Mouse (Mus musculus) common myeloid progenitor, adult 5-6 weeks (primary cell): Measurements from ENCODE around the gene Sft2d2. TPM values are rescaled to one million over a fixed set of nuclear protein-coding genes. Genes with fewer than 3 reads are reported as not detected.
A peak's percentile ranks its signal among the peaks of the same experiment; 100 is the strongest.

Experiments
- ATAC-seq: replicated peaks from 2 replicates; pipeline ENCODE4 v1.8.0; 2016; ENCODE audit warnings: low read depth, mild to moderate bottlenecking, moderate TSS enrichment, inconsistent platforms; ENCODE audit not compliant: poor library complexity, severe bottlenecking
- total RNA-seq: library from RNA; stranded (forward); fragments of 200-1000, 187-1606 nt; gene quantifications from 2 replicates; pipeline ENCODE4 v1.2.3, GENCODE M21; 2017

The Sft2d2 gene
- total RNA-seq, 1 experiment from 2014 or later = 31.8 TPM

- ATAC-seq = peak; percentile 47
Observed at GRCm38 (mm10) chr1:165192102-165192501, 2.1 kb downstream of the Sft2d2 start.

DNA sequence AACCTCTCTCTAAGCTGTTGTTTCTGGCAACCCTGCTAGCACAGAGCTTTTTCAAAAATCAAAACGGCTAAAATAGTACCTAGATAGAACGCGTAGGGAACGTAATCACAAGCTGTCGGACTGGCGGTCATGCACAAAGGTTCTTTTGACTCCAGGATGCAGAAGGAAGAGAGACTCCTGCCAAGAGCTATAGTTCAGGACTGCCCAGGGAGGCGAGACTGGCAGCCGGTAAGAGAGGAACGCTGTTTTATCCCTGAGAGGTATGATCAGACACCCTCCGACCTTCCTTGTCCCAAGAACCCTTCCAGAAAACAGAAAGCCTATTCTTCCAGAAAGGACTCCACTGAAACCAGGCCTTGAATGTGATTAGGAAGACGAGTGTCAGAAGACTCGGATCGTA, 2.6 kb downstream of the Sft2d2 start:
- no peak for ATAC-seq

DNA sequence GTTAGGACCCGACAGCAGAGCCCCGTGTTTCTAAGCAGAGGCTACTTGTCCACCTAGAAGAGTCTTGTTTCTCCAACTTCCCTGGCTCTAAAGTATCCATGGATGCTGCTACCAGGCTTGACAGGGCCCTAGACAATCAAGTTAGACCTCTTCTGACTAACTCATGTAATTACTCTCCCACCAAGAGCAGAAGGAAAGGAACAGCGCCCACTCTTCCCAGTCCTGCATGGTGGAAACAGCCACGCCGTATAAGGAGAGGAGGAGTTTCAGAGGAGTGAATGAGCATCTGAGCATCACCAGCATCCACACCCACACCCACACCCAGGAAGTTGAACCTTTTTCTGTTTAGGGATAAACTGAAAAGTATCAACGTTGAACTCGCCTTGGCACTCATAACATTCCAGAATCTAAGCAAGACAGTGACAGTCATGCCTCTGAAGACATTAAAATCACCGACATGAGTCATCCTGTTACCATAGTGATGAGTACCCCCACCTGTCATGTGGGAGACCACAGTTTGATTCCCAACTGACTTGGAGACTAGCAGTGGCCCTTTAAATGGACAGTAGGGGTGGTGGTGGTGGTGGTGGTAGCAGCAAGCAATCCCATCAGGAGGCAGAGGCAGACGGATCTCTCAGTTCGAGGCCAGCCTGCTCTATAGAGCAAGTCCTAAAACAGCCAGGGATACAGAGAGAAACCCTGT, 3.5 kb downstream of the Sft2d2 start:
- no peak for ATAC-seq

DNA sequence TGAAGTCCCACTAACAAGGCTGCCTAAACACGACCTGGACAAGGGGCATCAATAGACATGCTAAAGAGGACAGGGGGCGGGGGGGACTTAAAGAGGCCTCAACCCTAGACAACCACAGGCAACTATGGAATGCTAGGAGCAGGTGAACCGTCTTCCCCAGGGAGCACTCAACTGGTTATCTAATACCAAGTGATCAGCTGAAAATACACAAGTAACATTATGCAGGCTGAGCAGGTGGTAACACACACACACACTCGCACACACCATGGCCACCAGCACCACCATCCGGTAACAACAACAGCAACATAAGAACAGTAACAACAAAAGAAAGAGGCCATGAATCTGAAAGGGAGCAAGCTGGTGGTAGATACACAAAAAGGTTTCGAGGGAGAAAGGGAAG, 4.2 kb downstream of the Sft2d2 start:
- ATAC-seq = no peak

GRCm38 (mm10) chr1:165188806-165189580, 5.2 kb downstream of the Sft2d2 start:
- no peak for ATAC-seq

GRCm38 (mm10) chr1:165187357-165187756, 6.9 kb downstream of the Sft2d2 start:
- ATAC-seq = no peak

DNA sequence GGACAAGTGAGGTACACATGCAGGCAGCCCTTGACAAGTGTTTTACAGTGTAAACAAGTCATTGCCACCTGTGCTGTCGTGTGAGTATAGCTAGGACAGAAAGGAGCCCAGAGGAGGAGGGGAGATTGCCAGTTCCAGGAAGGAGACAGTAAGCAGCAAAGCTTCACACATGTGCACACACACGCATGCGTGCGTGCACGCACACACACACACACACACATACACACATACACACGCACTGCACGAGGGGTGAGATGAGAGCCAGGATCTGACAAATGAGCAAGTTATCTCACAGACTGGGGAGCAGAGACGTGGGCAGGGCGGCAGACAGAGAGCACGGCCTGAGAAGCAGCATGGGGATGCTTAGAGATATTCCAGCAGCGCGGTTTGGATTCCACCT, 7.7 kb downstream of the Sft2d2 start:
- no peak for ATAC-seq

- ATAC-seq = no peak
Observed at GRCm38 (mm10) chr1:165185116-165185515, 9.1 kb downstream of the Sft2d2 start.

DNA sequence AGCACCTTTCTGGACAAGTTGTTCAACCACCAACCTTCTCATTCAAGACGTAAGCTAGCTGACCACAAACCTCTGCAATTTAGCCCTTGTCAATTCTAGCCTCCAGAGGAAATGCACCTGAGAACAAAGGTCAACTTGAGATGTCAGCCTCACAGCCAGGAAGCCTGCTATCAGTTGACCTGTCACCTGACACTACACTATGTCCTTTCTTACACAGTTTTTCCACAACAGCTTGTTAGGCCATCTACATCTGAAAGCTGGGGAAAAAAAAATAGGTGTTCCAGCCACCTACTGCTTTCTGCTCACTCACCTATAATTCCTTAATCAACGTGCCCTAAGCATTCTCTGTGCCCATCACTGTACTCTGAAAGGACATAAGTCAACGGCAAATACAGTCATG, 10.1 kb downstream of the Sft2d2 start:
- no peak for ATAC-seq

DNA sequence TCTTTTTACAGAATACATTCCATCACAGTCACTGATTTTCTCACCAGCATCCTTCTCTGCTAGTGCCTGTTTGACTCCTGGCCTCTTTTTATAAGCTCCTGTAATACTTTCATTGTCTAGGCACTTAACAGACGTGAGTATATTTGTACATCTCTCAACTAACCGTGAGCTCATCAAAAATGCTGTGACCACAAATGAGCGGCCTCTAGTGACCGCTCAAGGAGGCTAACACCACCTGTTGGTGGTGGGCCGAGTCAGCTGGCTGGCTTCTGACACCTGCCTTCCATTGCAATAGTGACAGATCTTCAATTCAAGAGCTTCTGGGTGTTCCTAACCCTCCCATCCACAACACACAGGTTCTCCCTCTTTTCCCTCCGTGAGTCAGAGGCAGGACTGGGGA, 10.8 kb downstream of the Sft2d2 start:
- ATAC-seq = no peak

DNA sequence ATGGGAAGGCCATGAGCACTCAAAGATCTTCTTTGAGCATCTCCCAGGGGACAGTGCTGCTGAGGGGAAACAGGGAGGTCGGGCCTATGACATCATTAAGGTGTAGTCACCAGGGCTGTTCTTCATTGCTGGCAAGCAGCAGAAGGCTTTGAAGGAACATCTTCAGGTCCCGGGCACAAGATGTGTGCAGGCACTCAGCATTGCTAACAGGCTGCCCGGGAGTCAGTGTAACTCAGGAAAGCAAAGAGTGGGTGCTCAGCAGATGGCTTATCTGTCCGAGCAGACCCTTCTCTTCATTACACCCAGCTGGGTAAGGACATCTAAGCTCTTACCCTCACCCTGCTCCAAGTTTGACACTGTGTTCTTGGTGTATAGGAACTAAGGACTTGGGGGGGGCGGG, 14.9 kb downstream of the Sft2d2 start:
- no peak for ATAC-seq

DNA sequence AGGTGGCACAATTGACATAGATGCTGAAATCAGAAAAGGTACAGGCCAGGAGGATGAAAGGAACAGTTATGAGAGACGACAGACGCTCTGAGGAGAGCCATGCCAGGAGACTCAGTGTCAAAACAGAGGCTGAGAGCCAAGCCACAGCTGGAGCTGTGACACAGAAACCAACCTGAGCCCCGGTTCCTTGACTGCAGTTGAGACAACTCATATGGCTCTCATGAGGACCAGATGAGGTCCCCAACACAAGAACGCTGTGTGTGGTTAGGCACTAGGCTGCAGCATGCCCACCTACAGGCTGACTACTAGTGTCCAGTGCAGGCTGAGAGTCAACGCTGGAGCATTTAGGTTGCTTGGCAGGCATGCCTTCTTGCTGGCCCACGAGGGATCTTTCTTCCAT, 16.2 kb downstream of the Sft2d2 start:
- ATAC-seq = no peak

GRCm38 (mm10) chr1:165174059-165174616, 20.1 kb downstream of the Sft2d2 start:
- ATAC-seq = no peak

- ATAC-seq = no peak
Observed at GRCm38 (mm10) chr1:165171277-165171676, 23.0 kb downstream of the Sft2d2 start.

- peak; percentile 52; the same call in 1 of the 2 replicates for ATAC-seq
Observed at GRCm38 (mm10) chr1:165170157-165170556, 24.1 kb downstream of the Sft2d2 start.

DNA sequence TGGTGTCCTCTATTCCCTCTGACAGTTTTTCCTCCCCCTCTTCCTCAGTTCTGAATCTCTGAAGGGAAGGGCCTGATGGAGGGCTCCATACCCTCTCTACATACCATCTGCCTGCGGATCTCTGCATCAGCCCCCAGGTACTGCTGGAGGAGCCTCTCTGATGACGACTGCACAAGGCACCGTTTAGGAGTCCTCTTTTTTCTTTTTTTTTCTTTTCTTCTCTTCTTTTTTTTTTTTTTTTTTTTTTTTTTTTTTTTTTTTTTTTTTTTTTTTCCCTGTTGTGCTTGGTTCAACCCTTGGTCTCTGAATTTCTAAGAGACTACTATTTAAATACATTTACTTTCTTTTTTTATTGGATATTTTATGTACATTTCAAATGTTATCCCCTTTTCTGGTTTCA, 24.8 kb downstream of the Sft2d2 start:
- ATAC-seq = no peak

DNA sequence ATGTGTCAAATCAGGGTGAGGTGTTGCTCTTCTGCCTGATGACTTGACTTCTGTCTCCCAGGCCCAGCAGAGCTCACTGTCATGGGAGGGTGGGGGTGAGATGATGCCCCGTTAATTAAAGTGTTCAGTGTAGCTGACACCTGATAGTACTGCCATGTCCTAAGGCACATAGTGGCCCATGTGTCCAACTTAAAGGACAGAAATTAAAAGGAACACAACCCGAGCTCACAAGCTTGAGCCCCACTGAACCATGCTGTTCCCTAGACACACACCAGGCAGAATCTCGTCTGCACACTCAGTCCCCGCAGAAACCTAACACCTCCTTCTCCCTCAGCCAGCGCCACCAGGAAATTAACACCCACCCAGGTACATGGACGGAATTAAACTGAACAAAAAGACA, 29.3 kb downstream of the Sft2d2 start:
- ATAC-seq = no peak

DNA sequence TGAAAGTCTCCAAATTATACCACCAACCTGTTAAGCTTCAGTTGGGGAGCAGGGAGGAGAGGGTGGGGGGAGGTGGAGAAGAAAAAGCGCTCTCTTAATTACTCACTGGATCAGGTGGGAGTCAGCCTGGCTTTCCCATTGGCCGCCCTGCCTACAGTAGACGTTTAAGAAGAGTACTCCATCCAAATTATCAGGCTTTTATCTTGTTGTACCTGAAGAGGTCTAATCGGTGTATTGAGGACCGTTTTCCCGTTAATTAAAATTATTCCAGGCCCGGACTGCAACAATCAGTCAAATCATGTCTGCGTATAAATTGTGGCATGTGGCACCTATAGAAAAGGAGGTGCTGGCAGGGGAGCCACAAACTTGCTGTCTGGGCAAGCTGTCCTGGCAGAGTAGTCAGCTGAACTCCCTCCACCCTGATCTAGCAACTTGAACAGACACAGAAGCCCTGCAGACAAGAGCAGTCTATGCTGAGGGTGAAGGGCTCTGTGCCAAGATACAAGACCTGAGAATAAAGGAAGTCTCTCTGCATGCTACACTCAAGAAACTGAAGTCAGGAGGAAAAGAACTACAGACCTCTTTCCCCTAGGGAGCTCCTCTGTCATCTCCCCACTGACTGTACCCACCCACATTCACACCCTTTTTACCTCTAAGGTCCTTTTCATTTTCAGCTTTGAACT, 33.4 kb downstream of the Sft2d2 start, which contains the start of gene Tbx19:
Gene Tbx19, minus strand, starts transcription at position 51 of the 683 bp plus-strand sequence.
- ATAC-seq = peak; percentile 79

GRCm38 (mm10) chr1:165158841-165159240, 35.4 kb downstream of the Sft2d2 start:
- ATAC-seq = no peak

GRCm38 (mm10) chr1:165154162-165154561, 40.1 kb downstream of the Sft2d2 start:
- peak; percentile 92 for ATAC-seq

GRCm38 (mm10) chr1:165151216-165151615, 43.0 kb downstream of the Sft2d2 start:
- ATAC-seq = peak; percentile 16; the same call in 1 of the 2 replicates
